Mouse (Mus musculus) pancreas, adult 10 weeks (tissue): Measurements from ENCODE around the gene Foxo6. TPM values are rescaled to one million over a fixed set of nuclear protein-coding genes. Genes with fewer than 3 reads are reported as not detected.

ENCODE experiments used
- polyA plus RNA-seq: library from polyadenylated mRNA; stranded (reverse); fragments of 350-450 nt; fragmentation: Illumina TruSeq; extraction: RNeasy Lipid Tissue Mini Kit (QIAGEN cat#74804); gene quantifications from one replicate; pipeline ENCODE4 v1.2.3, GENCODE M21; 2015; ENCODE audit warnings: low read depth, low replicate concordance; ENCODE audit not compliant: insufficient read depth

The Foxo6 gene
- polyA plus RNA-seq = 1.7 TPM

DNA sequence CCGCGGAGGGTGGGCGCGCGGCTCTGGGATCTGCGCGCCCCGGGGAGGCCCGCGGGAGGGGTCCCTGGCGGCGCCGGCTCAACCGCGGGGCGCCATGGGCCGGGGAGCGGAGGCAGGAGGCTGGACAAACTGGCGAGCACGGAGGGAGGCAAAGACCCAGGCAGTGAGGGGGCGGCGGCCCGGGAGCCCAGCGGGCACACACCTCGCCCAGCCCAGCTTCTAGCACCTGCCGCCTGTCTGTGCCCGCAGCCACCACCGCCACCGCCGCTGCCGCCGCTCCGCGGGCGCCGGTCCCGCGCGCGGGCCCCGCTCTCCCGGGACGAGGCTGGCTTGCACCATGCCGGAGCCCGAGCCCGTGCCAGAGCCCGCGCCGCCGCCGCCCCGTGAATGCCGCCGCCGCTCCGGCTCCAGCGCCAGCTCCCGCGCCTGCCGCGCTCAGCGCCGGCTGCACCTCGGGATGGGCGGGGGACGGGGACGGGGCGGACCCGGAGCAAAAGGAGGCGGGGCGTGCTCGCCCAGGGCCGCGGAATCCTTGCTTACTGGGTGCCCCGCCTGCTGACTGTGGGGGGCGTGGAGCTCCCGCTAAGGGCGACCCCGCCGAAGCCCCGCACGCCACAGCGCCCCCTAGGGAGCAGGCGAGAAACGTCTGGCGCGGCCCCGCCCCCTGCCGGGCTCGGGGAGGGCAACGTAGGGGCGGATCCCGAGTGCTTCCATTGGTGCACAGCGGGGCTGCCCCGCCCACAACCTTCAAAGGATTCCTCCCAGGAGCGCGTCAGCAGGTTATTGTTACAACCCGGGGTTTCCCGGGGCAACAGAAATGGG lies at the start of gene Foxo6:
Gene Foxo6 (minus strand): TSS at position 60 of the 822 bp plus-strand sequence.

Other genes starting within 250 kb of the Foxo6 start
- not detected for gene AL607142.1, start 222.4 kb downstream of the Foxo6 start, polyA plus RNA-seq
- gene Edn2, start 126.1 kb downstream of the Foxo6 start, polyA plus RNA-seq = not detected
- gene Scmh1, start 117.9 kb upstream of the Foxo6 start, polyA plus RNA-seq = 6.5 TPM
- gene Slfnl1, start 244.9 kb upstream of the Foxo6 start, polyA plus RNA-seq = not detected